In the genomic region with DNA sequence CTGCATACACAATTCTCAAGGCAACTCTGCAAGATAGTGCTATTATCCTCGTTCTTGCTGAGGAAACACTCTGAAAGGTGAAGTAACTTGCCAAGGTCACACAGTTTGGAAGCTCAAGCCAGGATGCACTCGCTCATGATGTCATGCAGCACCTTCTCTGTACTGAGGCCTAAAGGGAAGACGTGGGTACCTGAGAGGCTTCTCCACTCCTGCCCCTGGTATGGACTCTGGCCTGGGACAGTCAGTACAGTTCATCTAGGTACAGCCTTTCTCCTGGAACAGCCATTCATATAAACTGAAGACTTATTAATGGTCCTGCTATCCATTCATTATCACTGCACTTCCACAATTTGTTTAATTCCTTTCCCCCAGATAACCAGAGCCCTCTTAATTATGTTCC, we compare ENCODE assay signal across 21 mouse cellular contexts.
"Had no signal": no experiment of that assay in that cellular context is flagged by ENCODE, and none has a peak within 500 bp of the region (broad histone marks: within the 10 kb centered on the region; RNA-seq: fewer than 3 reads in every experiment).

No protein-coding gene starts in this region.

- H3K36me3 ChIP-seq: limb, embryonic 12.5 days; limb, embryonic 15.5 days; midbrain, embryonic 12.5 days; midbrain, embryonic 15.5 days; neural tube, embryonic 12.5 days; neural tube, embryonic 15.5 days had no signal

- DNase-seq: left cerebral cortex, postnatal 4 days; liver, postnatal 0 days; lung, embryonic 14.5 days; right cerebral cortex, adult 18-20 months; right cerebral cortex, postnatal 14 days; right cerebral cortex, postnatal 4 days; thymus, adult 2 months; thymus, postnatal 14 days; thymus, postnatal 4 days had no signal

- H3K9me3 ChIP-seq: limb, embryonic 12.5 days; limb, embryonic 15.5 days; midbrain, embryonic 12.5 days; midbrain, embryonic 15.5 days; neural tube, embryonic 12.5 days; neural tube, embryonic 15.5 days had no signal

- H3K4me1 ChIP-seq: neural tube, embryonic 12.5 days had no signal

- H3K27ac ChIP-seq: limb, embryonic 12.5 days; limb, embryonic 15.5 days; liver, embryonic 14.5 days; macrophage; midbrain, embryonic 12.5 days; midbrain, embryonic 15.5 days; neural tube, embryonic 12.5 days; neural tube, embryonic 15.5 days; stomach, postnatal 0 days had no signal

- H3K9ac ChIP-seq: limb, embryonic 12.5 days; limb, embryonic 15.5 days; liver, embryonic 14.5 days; liver, postnatal 0 days; lung, embryonic 14.5 days; midbrain, embryonic 12.5 days; midbrain, embryonic 15.5 days; neural tube, embryonic 12.5 days; neural tube, embryonic 15.5 days had no signal

- H3K27me3 ChIP-seq: limb, embryonic 15.5 days; midbrain, embryonic 12.5 days; midbrain, embryonic 15.5 days; neural tube, embryonic 12.5 days; neural tube, embryonic 15.5 days had no signal

- H3K4me2 ChIP-seq: limb, embryonic 12.5 days; limb, embryonic 15.5 days; liver, embryonic 11.5 days; lung, embryonic 14.5 days; midbrain, embryonic 12.5 days; midbrain, embryonic 15.5 days; neural tube, embryonic 12.5 days; neural tube, embryonic 15.5 days had no signal

- ATAC-seq: intestine, embryonic 16.5 days; lung, postnatal 0 days; midbrain, embryonic 15.5 days had no signal

- H3K4me3 ChIP-seq: limb, embryonic 12.5 days; limb, embryonic 15.5 days; midbrain, embryonic 12.5 days; midbrain, embryonic 15.5 days; neural tube, embryonic 12.5 days; neural tube, embryonic 15.5 days had no signal
